Mouse (Mus musculus): ENCODE data around the gene Zfp541. TPM values are rescaled to one million over a fixed set of nuclear protein-coding genes. Genes with fewer than 3 reads are reported as not detected.

Gene Zfp541
- not detected for polyA plus RNA-seq (2014; fragmentation: Illumina TruSeq; extraction: RNeasy Lipid Tissue Mini Kit (QIAGEN cat#74804); ENCODE audit: insufficient read depth, low read depth, low replicate concordance)

DNA sequence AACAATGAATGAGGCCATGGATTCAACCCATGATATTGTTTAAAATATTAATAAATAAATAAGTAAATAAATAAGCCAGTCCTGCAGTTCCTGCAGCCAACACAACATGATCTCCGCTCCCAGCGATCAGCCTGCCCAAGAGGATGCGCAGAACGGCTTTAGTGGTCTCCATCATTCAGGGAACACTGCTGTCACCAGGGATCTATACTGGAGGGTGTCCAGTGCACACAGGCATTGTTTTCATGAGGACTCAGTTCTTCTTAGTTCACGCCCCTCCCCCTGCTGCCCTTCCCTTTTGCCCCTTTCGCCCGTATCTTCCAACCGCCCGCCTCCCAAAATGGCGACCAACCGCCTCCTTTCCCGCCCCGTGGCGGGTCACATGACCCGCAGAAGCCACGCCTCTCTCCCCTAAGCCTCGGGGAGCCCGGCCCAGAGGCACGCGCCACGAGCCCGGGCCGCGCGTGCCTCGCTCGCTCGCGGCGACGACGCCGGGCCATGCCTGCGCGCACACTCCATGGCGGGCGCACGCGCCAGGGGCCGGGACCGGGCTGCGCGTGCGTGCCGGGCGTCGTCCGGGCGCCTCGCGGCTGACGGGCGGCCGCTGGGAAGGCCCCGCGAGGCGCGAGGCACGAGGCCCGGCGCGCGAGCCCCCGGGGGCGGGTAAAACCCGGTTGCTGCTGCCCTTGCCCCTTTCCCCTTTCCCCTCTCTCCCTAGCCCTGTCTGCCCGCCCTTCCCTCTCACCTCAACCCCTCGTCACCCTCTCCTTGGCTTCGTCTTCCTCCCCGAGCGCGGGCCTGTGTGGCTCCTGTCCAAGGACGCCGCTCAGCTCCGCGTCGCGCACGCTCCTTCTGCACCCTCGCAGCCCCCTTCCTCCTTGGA, at the start of gene Zfp541:
Gene Zfp541, plus strand, starts transcription at position 596 of the 880 bp plus-strand sequence.

DNA sequence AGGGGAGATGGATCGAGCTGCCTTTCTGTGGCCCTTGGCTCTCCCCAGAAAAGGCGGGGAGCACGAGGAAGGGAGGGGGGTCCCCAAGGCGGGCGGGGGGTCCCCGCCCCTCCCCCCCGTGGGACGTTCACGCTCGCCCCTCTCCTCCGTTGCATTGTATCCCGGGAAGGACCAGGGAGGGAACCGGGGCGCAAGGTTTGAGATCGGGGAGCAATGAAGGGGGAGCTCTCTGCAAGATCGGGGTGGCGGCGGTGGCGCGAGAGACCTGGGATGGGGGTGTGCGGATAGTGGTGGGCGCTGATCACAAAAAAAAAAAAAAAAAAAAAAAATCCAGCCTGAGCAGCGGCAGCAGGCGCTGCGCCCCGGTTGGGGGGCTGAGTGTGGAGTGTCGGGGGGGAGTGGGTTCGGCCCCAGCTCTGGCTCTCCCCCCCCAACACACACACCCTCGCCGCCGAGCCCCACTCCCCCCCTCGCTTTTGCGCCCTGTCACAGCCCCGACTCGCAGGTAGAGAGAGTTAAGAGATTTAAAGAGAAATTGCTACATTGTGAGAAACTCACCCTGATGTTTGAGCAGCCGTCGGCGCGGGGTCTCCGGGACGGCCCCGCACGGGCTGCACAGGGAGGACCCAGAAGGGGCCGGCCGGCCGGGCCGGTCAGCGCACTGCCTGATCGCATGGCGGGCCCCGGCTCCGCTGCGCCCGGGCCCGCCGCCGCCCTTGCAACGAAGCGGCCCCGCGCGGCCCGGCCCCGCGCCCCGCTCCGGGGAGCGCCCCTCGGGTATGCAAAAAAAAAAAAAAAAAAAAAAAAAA, 14.1 kb upstream of the Zfp541 start, which contains the start of gene Bicra:
Gene Bicra, minus strand, starts transcription at position 584 of the 809 bp plus-strand sequence.

DNA sequence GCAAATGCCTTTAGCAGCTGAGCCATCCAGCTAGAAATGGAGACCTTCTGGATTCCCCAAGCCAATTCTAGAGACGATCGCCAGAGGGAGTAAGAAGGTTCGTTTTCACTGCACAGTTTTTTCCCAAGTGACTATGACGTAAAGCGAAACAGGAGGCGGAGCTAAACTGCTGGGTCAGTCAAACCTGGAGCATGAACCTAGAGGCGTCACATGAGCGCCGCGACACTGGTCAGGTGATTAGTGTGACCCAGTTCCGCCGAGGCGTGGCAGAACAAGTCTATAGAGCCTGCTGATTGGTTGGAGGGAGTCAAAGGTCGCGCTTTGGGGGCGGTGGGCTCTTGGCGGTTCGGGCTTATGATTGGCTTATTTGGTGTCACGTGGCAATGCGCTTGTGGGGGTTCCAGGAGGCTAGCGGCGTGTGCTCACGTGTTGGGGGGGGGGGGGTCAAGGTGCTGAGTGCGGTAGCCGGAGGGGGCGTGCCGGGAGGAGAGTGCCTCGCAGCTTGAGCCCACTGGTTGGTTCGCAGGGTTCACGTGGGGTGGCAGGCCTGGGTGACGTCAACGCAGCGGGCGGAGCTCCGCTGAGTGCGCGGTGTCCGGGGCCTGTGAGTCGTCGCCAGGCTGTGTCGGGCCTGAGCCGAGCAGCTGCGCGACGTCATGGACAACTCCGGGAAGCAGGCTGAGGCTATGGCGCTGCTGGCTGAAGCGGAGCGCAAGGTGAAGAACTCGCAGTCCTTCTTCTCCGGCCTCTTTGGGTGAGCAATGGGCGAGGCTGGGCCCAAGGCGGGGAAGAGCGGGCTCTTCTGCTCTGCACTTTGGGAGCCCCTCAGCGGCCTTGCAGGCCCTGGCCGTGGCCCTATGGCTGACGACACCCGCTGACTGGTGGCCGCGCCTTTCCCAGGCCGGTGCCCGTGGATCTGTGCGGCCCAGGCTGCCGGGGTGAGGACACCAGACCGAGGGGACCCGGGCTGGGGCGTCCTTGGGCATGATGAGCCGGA, 36.7 kb downstream of the Zfp541 start, which contains the start of gene Napa:
Gene Napa, plus strand, starts transcription at position 438 of the 997 bp plus-strand sequence.

DNA sequence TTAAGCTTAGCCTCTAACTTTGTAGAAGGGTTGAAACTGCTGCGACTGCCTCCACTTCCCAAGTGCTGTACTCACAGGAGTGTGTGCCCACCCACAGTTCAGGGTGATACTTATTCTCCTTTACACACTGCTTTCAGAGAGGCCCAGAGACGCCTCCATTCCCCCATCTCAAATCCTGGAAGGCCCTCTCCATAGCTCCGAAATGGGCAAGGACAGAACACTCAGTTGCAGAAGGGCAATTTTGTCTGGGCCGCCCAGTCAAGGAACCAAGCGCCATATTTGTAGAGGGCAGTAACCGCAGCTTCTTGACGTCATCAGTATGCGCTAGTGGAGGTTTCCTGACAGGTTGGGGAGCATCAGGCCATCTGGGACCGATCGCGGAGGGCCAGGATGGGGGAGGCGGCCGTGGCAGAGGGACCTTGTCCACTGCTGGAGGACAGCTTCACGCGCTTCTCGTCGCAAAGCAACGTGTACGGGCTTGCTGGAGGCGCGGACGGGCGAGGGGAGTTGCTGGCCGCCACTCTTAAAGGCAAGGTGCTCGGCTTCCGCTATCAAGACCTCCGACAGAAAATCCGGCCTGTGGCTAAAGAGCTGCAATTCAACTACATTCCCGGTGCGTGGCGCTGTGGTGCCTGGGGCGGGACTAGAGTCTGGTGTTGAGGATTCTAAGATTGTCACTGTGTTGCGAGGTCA, 58.1 kb downstream of the Zfp541 start, which contains the start of gene Kptn:
Gene Kptn, plus strand, starts transcription at position 327 of the 693 bp plus-strand sequence.

DNA sequence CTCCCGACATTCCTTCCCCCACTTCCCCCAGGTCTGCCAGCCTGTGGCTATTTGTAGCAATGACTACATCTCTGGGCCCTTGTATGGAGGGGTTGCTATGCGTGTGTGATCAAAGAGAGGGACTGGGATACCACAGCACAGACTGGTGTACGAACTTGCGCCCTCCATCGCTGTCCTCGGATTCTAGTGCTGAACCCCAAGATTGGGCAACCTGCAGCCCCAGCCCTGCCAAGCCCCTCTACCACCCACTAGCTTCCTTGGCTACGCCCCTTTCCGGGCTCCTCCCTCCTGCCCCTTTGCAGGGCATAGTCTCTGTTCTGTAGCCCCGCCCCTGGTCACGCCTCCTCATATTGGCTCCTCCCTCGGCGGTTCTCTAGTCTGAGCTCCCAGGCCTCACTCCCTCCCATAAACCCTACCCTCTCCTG, 67.8 kb downstream of the Zfp541 start, which contains the start of gene Slc8a2:
Gene Slc8a2, plus strand, starts transcription at position 406 of the 425 bp plus-strand sequence.

Other genes with a start within 250 kb of the Zfp541 start
- gene Obox6, start 222.1 kb upstream of the Zfp541 start, polyA plus RNA-seq (2014; fragmentation: Illumina TruSeq; extraction: RNeasy Lipid Tissue Mini Kit (QIAGEN cat#74804); ENCODE audit: insufficient read depth, low read depth, low replicate concordance): not detected
- not detected for gene Crx, start 181.8 kb upstream of the Zfp541 start, polyA plus RNA-seq (2014; fragmentation: Illumina TruSeq; extraction: RNeasy Lipid Tissue Mini Kit (QIAGEN cat#74804); ENCODE audit: insufficient read depth, low read depth, low replicate concordance)
- not detected for gene Crxos, start 179.2 kb upstream of the Zfp541 start, polyA plus RNA-seq (2014; fragmentation: Illumina TruSeq; extraction: RNeasy Lipid Tissue Mini Kit (QIAGEN cat#74804); ENCODE audit: insufficient read depth, low read depth, low replicate concordance)
- 594 TPM for gene Selenow, start 139.4 kb upstream of the Zfp541 start, polyA plus RNA-seq (2014; fragmentation: Illumina TruSeq; extraction: RNeasy Lipid Tissue Mini Kit (QIAGEN cat#74804); ENCODE audit: insufficient read depth, low read depth, low replicate concordance)
- gene Nop53, start 115.7 kb upstream of the Zfp541 start, polyA plus RNA-seq (2014; fragmentation: Illumina TruSeq; extraction: RNeasy Lipid Tissue Mini Kit (QIAGEN cat#74804); ENCODE audit: insufficient read depth, low read depth, low replicate concordance): 186 TPM
- gene Ehd2, start 94.2 kb upstream of the Zfp541 start, polyA plus RNA-seq (2014; fragmentation: Illumina TruSeq; extraction: RNeasy Lipid Tissue Mini Kit (QIAGEN cat#74804); ENCODE audit: insufficient read depth, low read depth, low replicate concordance): 87.4 TPM
- 2.7 TPM for gene Bicra, start 13.9 kb upstream of the Zfp541 start, polyA plus RNA-seq (2014; fragmentation: Illumina TruSeq; extraction: RNeasy Lipid Tissue Mini Kit (QIAGEN cat#74804); ENCODE audit: insufficient read depth, low read depth, low replicate concordance)
- 58.6 TPM for gene Napa, start 36.6 kb downstream of the Zfp541 start, polyA plus RNA-seq (2014; fragmentation: Illumina TruSeq; extraction: RNeasy Lipid Tissue Mini Kit (QIAGEN cat#74804); ENCODE audit: insufficient read depth, low read depth, low replicate concordance)
- gene Kptn, start 58.1 kb downstream of the Zfp541 start, polyA plus RNA-seq (2014; fragmentation: Illumina TruSeq; extraction: RNeasy Lipid Tissue Mini Kit (QIAGEN cat#74804); ENCODE audit: insufficient read depth, low read depth, low replicate concordance): 13.3 TPM
- 0.25 TPM for gene Slc8a2, start 68.0 kb downstream of the Zfp541 start, polyA plus RNA-seq (2014; fragmentation: Illumina TruSeq; extraction: RNeasy Lipid Tissue Mini Kit (QIAGEN cat#74804); ENCODE audit: insufficient read depth, low read depth, low replicate concordance)
- 7.1 TPM for gene Meis3, start 113.3 kb downstream of the Zfp541 start, polyA plus RNA-seq (2014; fragmentation: Illumina TruSeq; extraction: RNeasy Lipid Tissue Mini Kit (QIAGEN cat#74804); ENCODE audit: insufficient read depth, low read depth, low replicate concordance)
- 5.7 TPM for gene Dhx34, start 160.2 kb downstream of the Zfp541 start, polyA plus RNA-seq (2014; fragmentation: Illumina TruSeq; extraction: RNeasy Lipid Tissue Mini Kit (QIAGEN cat#74804); ENCODE audit: insufficient read depth, low read depth, low replicate concordance)
- 1.2 TPM for gene C5ar2, start 182.3 kb downstream of the Zfp541 start, polyA plus RNA-seq (2014; fragmentation: Illumina TruSeq; extraction: RNeasy Lipid Tissue Mini Kit (QIAGEN cat#74804); ENCODE audit: insufficient read depth, low read depth, low replicate concordance)
- 10.3 TPM for gene C5ar1, start 197.7 kb downstream of the Zfp541 start, polyA plus RNA-seq (2014; fragmentation: Illumina TruSeq; extraction: RNeasy Lipid Tissue Mini Kit (QIAGEN cat#74804); ENCODE audit: insufficient read depth, low read depth, low replicate concordance)
- gene Inafm1, start 211.8 kb downstream of the Zfp541 start, polyA plus RNA-seq (2014; fragmentation: Illumina TruSeq; extraction: RNeasy Lipid Tissue Mini Kit (QIAGEN cat#74804); ENCODE audit: insufficient read depth, low read depth, low replicate concordance): 21.4 TPM
- gene Ccdc9, start 225.0 kb downstream of the Zfp541 start, polyA plus RNA-seq (2014; fragmentation: Illumina TruSeq; extraction: RNeasy Lipid Tissue Mini Kit (QIAGEN cat#74804); ENCODE audit: insufficient read depth, low read depth, low replicate concordance): 58.7 TPM
- gene Bbc3, start 246.6 kb downstream of the Zfp541 start, polyA plus RNA-seq (2014; fragmentation: Illumina TruSeq; extraction: RNeasy Lipid Tissue Mini Kit (QIAGEN cat#74804); ENCODE audit: insufficient read depth, low read depth, low replicate concordance): 17.1 TPM

All from lung, adult 10 weeks (tissue).